Mouse (Mus musculus): ENCODE data around the gene Serpinc1.

- no peak for TF ChIP-seq CTCF (IDR thresholded peaks at IDR 0.05; ENCODE audit: low read depth, low read length)
- no peak for TF ChIP-seq POLR2A (IDR thresholded peaks at IDR 0.05; ENCODE audit: insufficient read depth, low read length)
Measured at GRCm38 (mm10) chr1:161006471-161006870, 28.1 kb downstream of the Serpinc1 start.

Data from ES-Bruce4 (cell line).